Mouse (Mus musculus) stomach, embryonic 14.5 days (tissue): Measurements from ENCODE around the gene Pum3. TPM values are rescaled to one million over a fixed set of nuclear protein-coding genes. Genes with fewer than 3 reads are reported as not detected.
A peak's percentile ranks its signal among the peaks of the same experiment; 100 is the strongest.

ENCODE experiments used
- ATAC-seq: fragments of 200-750 bp; cut with Nextera tagmentation; 2 replicates; pipeline ENCODE4 v1.8.0; 2017; ENCODE audit warnings: low read depth, moderate TSS enrichment; ENCODE audit not compliant: insufficient number of reproducible peaks, insufficient read depth, low FRiP score
- H3K27ac ChIP-seq: fragments of 300-500 bp; sonication (generic); 2 replicates; pipeline ENCODE4 v1.5.1; 2014; ENCODE audit warnings: mild to moderate bottlenecking, low read length, moderate library complexity, mixed read lengths
- H3K27me3 ChIP-seq: fragments of 300-500 bp; sonication (generic); 2 replicates; pipeline ENCODE4 v1.6.1; 2014; ENCODE audit warnings: low read length, control low read depth, mixed read lengths; ENCODE audit not compliant: control insufficient read depth, insufficient read depth
- H3K36me3 ChIP-seq: fragments of 300-500 bp; sonication (generic); 2 replicates; pipeline ENCODE4 v1.6.1; 2014; ENCODE audit warnings: mild to moderate bottlenecking, control low read depth, low read length, moderate library complexity, mixed read lengths; ENCODE audit not compliant: control insufficient read depth, insufficient read depth
- H3K4me1 ChIP-seq: fragments of 300-500 bp; sonication (generic); 2 replicates; pipeline ENCODE4 v1.6.1; 2014; ENCODE audit warnings: low read length, control low read depth, mixed read lengths; ENCODE audit not compliant: control insufficient read depth, insufficient read depth
- H3K4me2 ChIP-seq: fragments of 300-500 bp; sonication (generic); replicated peaks from 2 replicates; pipeline ENCODE4 v1.6.1; 2014; ENCODE audit warnings: low read depth, low read length, control low read depth
- H3K4me3 ChIP-seq: fragments of 300-500 bp; sonication (generic); 2 replicates; pipeline ENCODE4 v1.5.1; 2014; ENCODE audit warnings: low read depth, low read length, control low read depth
- H3K9ac ChIP-seq: fragments of 300-500 bp; sonication (generic); replicated peaks from 2 replicates; pipeline ENCODE4 v1.6.1; 2014; ENCODE audit warnings: low read depth, mild to moderate bottlenecking, control low read depth, low read length, moderate library complexity, mixed read lengths
- H3K9me3 ChIP-seq: fragments of 300-500 bp; sonication (generic); 2 replicates; pipeline ENCODE4 v1.6.1; 2016; ENCODE audit warnings: low read depth, low read length, control low read depth; ENCODE audit not compliant: control insufficient read depth
- WGBS: fragments of 180-500 bp; shearing (Covaris S2); extraction: QIAGEN DNeasy Blood & Tissue Kit; methylation state at CpG from one replicate; pipeline ENCODE4 v1.1.7; 2014; 5-methylcytosine and 5-hydroxymethylcytosine counted together
- polyA plus RNA-seq: library from polyadenylated mRNA; unstranded; fragments of >200 nt; fragmentation: Nextera tagmentation; extraction: Ambion mirVana; gene quantifications from 2 replicates; pipeline ENCODE4 v1.2.1, GENCODE M21; 2014

The Pum3 gene
- polyA plus RNA-seq, 1 experiment from 2014 or later = 68.3 TPM

- Histone ChIP-seq H3K27me3 (no peaks in the 10 kb centered on the region), H3K4me1 (peaks cover 14% of the 10 kb centered on the region), H3K4me3 (peak overlapping the region; percentile 95), H3K9ac (peak overlapping the region; percentile 63), H3K36me3 (peaks cover 8% of the 10 kb centered on the region; the same call in 1 of the 2 replicates), H3K9me3 (no peaks in the 10 kb centered on the region), H3K4me2 (peak overlapping the region; percentile 62), H3K27ac (no peak overlapping the region)
- peak; percentile 31; the same call in 1 of the 2 replicates for ATAC-seq
- under 1% methylated on average over 16 of the region's 16 CpGs for WGBS
Measured at GRCm38 (mm10) chr19:27429281-27429680, 344 bp downstream of the Pum3 start.

GRCm38 (mm10) chr19:27427865-27428264, 1.8 kb downstream of the Pum3 start:
- Histone ChIP-seq H3K4me2 (no peak overlapping the region), H3K9ac (no peak overlapping the region)

GRCm38 (mm10) chr19:27426451-27426850, 3.2 kb downstream of the Pum3 start:
- H3K4me2 ChIP-seq = no peak overlapping the region
- peaks cover 29% of the 10 kb centered on the region for H3K36me3 ChIP-seq
- no peaks in the 10 kb centered on the region for H3K27me3 ChIP-seq
- 78% methylated on average over 1 of the region's 1 CpGs for WGBS
- no peak overlapping the region for H3K27ac ChIP-seq
- H3K9me3 ChIP-seq = no peaks in the 10 kb centered on the region
- H3K9ac ChIP-seq = no peak overlapping the region
- no peak for ATAC-seq
- H3K4me1 ChIP-seq = peaks cover 14% of the 10 kb centered on the region
- H3K4me3 ChIP-seq = no peak overlapping the region

More at GRCm38 (mm10) chr19:27427865-27428264, 1.8 kb downstream of the Pum3 start:
- ATAC-seq = no peak
- peaks cover 20% of the 10 kb centered on the region for H3K36me3 ChIP-seq
- WGBS = 77% methylated on average over 2 of the region's 2 CpGs
- H3K27ac ChIP-seq = no peak overlapping the region
- no peak overlapping the region for H3K4me3 ChIP-seq
- no peaks in the 10 kb centered on the region for H3K27me3 ChIP-seq
- no peaks in the 10 kb centered on the region for H3K9me3 ChIP-seq
- peaks cover 14% of the 10 kb centered on the region for H3K4me1 ChIP-seq

GRCm38 (mm10) chr19:27425656-27426055, 4.0 kb downstream of the Pum3 start:
- Histone ChIP-seq H3K4me1 (peaks cover 7% of the 10 kb centered on the region), H3K9me3 (no peaks in the 10 kb centered on the region), H3K4me2 (no peak overlapping the region), H3K9ac (no peak overlapping the region), H3K4me3 (no peak overlapping the region), H3K36me3 (peaks cover 33% of the 10 kb centered on the region), H3K27me3 (no peaks in the 10 kb centered on the region), H3K27ac (no peak overlapping the region)
- no peak for ATAC-seq
- WGBS = 58% methylated on average over 7 of the region's 7 CpGs

- no peaks in the 10 kb centered on the region for H3K4me1 ChIP-seq
- H3K36me3 ChIP-seq = peaks cover 63% of the 10 kb centered on the region
- H3K9ac ChIP-seq = no peak overlapping the region
- no peak for ATAC-seq
- H3K27me3 ChIP-seq = no peaks in the 10 kb centered on the region
- no peak overlapping the region for H3K4me3 ChIP-seq
- no peak overlapping the region for H3K4me2 ChIP-seq
- 94% methylated on average over 4 of the region's 4 CpGs for WGBS
- no peaks in the 10 kb centered on the region for H3K9me3 ChIP-seq
- H3K27ac ChIP-seq = no peak overlapping the region
Measured at GRCm38 (mm10) chr19:27417375-27417774, 12.2 kb downstream of the Pum3 start.

GRCm38 (mm10) chr19:27416569-27416968, 13.1 kb downstream of the Pum3 start:
- no peak overlapping the region for H3K27ac ChIP-seq
- no peak overlapping the region for H3K9ac ChIP-seq
- H3K27me3 ChIP-seq = no peaks in the 10 kb centered on the region
- WGBS = 65% methylated on average over 11 of the region's 11 CpGs
- no peak overlapping the region for H3K4me3 ChIP-seq
- H3K4me2 ChIP-seq = no peak overlapping the region
- no peak for ATAC-seq
- H3K9me3 ChIP-seq = no peaks in the 10 kb centered on the region
- no peaks in the 10 kb centered on the region for H3K4me1 ChIP-seq
- peaks cover 65% of the 10 kb centered on the region for H3K36me3 ChIP-seq

- Histone ChIP-seq H3K9ac (no peak overlapping the region), H3K9me3 (no peaks in the 10 kb centered on the region), H3K27ac (no peak overlapping the region), H3K27me3 (no peaks in the 10 kb centered on the region), H3K4me2 (no peak overlapping the region), H3K4me1 (no peaks in the 10 kb centered on the region), H3K4me3 (no peak overlapping the region), H3K36me3 (peaks cover 34% of the 10 kb centered on the region)
- WGBS = 86% methylated on average over 4 of the region's 4 CpGs
- no peak for ATAC-seq
Measured at GRCm38 (mm10) chr19:27411340-27411739, 18.3 kb downstream of the Pum3 start.

- no peak overlapping the region for H3K4me3 ChIP-seq
- no peak for ATAC-seq
- no peaks in the 10 kb centered on the region for H3K4me1 ChIP-seq
- H3K27me3 ChIP-seq = no peaks in the 10 kb centered on the region
- 85% methylated on average over 4 of the region's 4 CpGs for WGBS
- no peak overlapping the region for H3K4me2 ChIP-seq
- H3K9ac ChIP-seq = no peak overlapping the region
- H3K9me3 ChIP-seq = no peaks in the 10 kb centered on the region
- H3K36me3 ChIP-seq = peaks cover 30% of the 10 kb centered on the region
- no peak overlapping the region for H3K27ac ChIP-seq
Measured at GRCm38 (mm10) chr19:27410751-27411150, 18.9 kb downstream of the Pum3 start.

- H3K27ac ChIP-seq = no peak overlapping the region
- no peak for ATAC-seq
- no peaks in the 10 kb centered on the region for H3K9me3 ChIP-seq
- no peaks in the 10 kb centered on the region for H3K4me1 ChIP-seq
- peaks cover 22% of the 10 kb centered on the region for H3K36me3 ChIP-seq
- no peak overlapping the region for H3K4me3 ChIP-seq
- H3K4me2 ChIP-seq = no peak overlapping the region
- H3K9ac ChIP-seq = no peak overlapping the region
- H3K27me3 ChIP-seq = no peaks in the 10 kb centered on the region
Measured at GRCm38 (mm10) chr19:27409782-27410181, 19.8 kb downstream of the Pum3 start.
